Mouse (Mus musculus) forebrain, embryonic 10.5 days (tissue): ENCODE data around the gene Duoxa1. TPM values are rescaled to one million over a fixed set of nuclear protein-coding genes. Genes with fewer than 3 reads are reported as not detected.

Experiments used
- DNase-seq: peaks from one replicate; pipeline ENCODE4 v3.0.0-alpha.2; 2017; ENCODE audit warnings: low spot score; ENCODE audit errors: extremely low spot score
- H3K27ac ChIP-seq: fragments of 300-500 bp; sonication (generic); 2 replicates; pipeline ENCODE4 v1.5.1; 2016; ENCODE audit warnings: mild to moderate bottlenecking
- H3K27me3 ChIP-seq: fragments of 300-500 bp; sonication (generic); 2 replicates; pipeline ENCODE4 v1.6.1; 2016; ENCODE audit warnings: mild to moderate bottlenecking; ENCODE audit not compliant: poor library complexity, severe bottlenecking
- H3K36me3 ChIP-seq: fragments of 300-500 bp; sonication (generic); replicated peaks from 2 replicates; pipeline ENCODE4 v1.6.1; 2016; ENCODE audit warnings: mild to moderate bottlenecking, moderate library complexity
- H3K4me1 ChIP-seq: fragments of 300-500 bp; sonication (generic); 2 replicates; pipeline ENCODE4 v1.6.1; 2016
- H3K4me3 ChIP-seq: fragments of 300-500 bp; sonication (generic); 2 replicates; pipeline ENCODE4 v1.5.1; 2016; ENCODE audit warnings: mild to moderate bottlenecking, moderate library complexity
- H3K9me3 ChIP-seq: fragments of 300-500 bp; sonication (generic); 2 replicates; pipeline ENCODE4 v1.6.1; 2016; ENCODE audit warnings: mild to moderate bottlenecking, moderate library complexity
- WGBS: fragments of 180-500 bp; shearing (Covaris S2); methylation state at CpG from one replicate; pipeline ENCODE4 v1.1.7; 2016; 5-methylcytosine and 5-hydroxymethylcytosine counted together
- polyA plus RNA-seq: library from polyadenylated mRNA; unstranded; fragments of >200 nt; fragmentation: Nextera tagmentation; extraction: Ambion mirVana; gene quantifications from 2 replicates; pipeline ENCODE4 v1.2.1, GENCODE M21; 2016

Duoxa1 gene
- polyA plus RNA-seq, 1 experiment from 2014 or later: not detected

GRCm38 (mm10) chr2:122255997-122256396 is 57.5 kb downstream of the Duoxa1 start:
- no peaks in the 10 kb centered on the region for H3K27me3 ChIP-seq
- no peaks in the 10 kb centered on the region for H3K9me3 ChIP-seq
- no peak overlapping the region for H3K4me3 ChIP-seq
- no peak for DNase-seq
- no peak overlapping the region for H3K27ac ChIP-seq
- peaks cover 14% of the 10 kb centered on the region for H3K36me3 ChIP-seq
- H3K4me1 ChIP-seq: no peaks in the 10 kb centered on the region
- WGBS: 98% methylated on average over 5 of the region's 5 CpGs

Other genes with a start within 250 kb of the Duoxa1 start
- 13.5 and 13.6 TPM in 2 replicates for gene Spg11, start 195.3 kb downstream of the Duoxa1 start, polyA plus RNA-seq
- 89.2 and 89.5 TPM in 2 replicates for gene B2m, start 166.0 kb downstream of the Duoxa1 start, polyA plus RNA-seq
- 0.09 TPM in 1 of 2 replicates, not detected in the other for gene Trim69, start 153.0 kb downstream of the Duoxa1 start, polyA plus RNA-seq
- not detected in 2 replicates for gene Patl2, start 127.5 kb downstream of the Duoxa1 start, polyA plus RNA-seq
- not detected in 2 replicates for gene Terb2, start 127.5 kb downstream of the Duoxa1 start, polyA plus RNA-seq
- 30.7 and 30.9 TPM in 2 replicates for gene Sord, start 79.0 kb downstream of the Duoxa1 start, polyA plus RNA-seq
- not detected in 2 replicates for gene Duox2, start 15.3 kb downstream of the Duoxa1 start, polyA plus RNA-seq
- not detected in 2 replicates for gene Duoxa2, start 14.8 kb downstream of the Duoxa1 start, polyA plus RNA-seq
- gene Duox1, start 1.9 kb upstream of the Duoxa1 start, polyA plus RNA-seq: 0.05 TPM in 1 of 2 replicates, not detected in the other
- 3.3 and 4.6 TPM in 2 replicates for gene Shf, start 55.4 kb upstream of the Duoxa1 start, polyA plus RNA-seq
- not detected in 2 replicates for gene Slc28a2, start 112.7 kb upstream of the Duoxa1 start, polyA plus RNA-seq
- gene Gm14085, start 171.2 kb upstream of the Duoxa1 start, polyA plus RNA-seq: not detected in 2 replicates